Mouse (Mus musculus) ES-Bruce4 (cell line): ENCODE measurements around the gene Arl15. TPM values are rescaled to one million over a fixed set of nuclear protein-coding genes. Genes with fewer than 3 reads are reported as not detected.

Experiments used
- H3K27ac ChIP-seq: 2 replicates; pipeline ENCODE4 v1.5.1; 2012; ENCODE audit warnings: low read length, inconsistent platforms; ENCODE audit not compliant: insufficient read depth
- H3K27me3 ChIP-seq: 2 replicates; pipeline ENCODE4 v1.6.1; 2012; ENCODE audit warnings: mild to moderate bottlenecking, low read length, inconsistent platforms; ENCODE audit not compliant: control insufficient read depth, poor library complexity, insufficient read depth, severe bottlenecking
- H3K36me3 ChIP-seq: 2 replicates; pipeline ENCODE4 v1.6.1; 2012; ENCODE audit warnings: inconsistent platforms, mild to moderate bottlenecking, low read length, moderate library complexity; ENCODE audit not compliant: control insufficient read depth, poor library complexity, insufficient read depth, severe bottlenecking
- H3K4me1 ChIP-seq: one replicate; pipeline ENCODE4 v1.8.1; 2011; ENCODE audit warnings: low read length; ENCODE audit not compliant: control insufficient read depth, insufficient read depth
- H3K4me3 ChIP-seq: 2 replicates; pipeline ENCODE4 v1.5.1; 2011; ENCODE audit warnings: low read depth, mild to moderate bottlenecking, low read length
- H3K9ac ChIP-seq: 2 replicates; pipeline ENCODE4 v1.6.1; 2012; ENCODE audit warnings: low read depth, mild to moderate bottlenecking, inconsistent platforms; ENCODE audit not compliant: poor library complexity, severe bottlenecking
- H3K9me3 ChIP-seq: replicated peaks from 2 replicates; pipeline ENCODE4 v1.6.1; 2012; ENCODE audit warnings: mild to moderate bottlenecking, low read length, inconsistent platforms; ENCODE audit not compliant: control insufficient read depth, poor library complexity, insufficient read depth, severe bottlenecking
- CTCF ChIP-seq: IDR thresholded peaks from one replicate; pipeline ENCODE4 v1.8.1; 2011; ENCODE audit warnings: low read depth, low read length
- EP300 ChIP-seq: IDR thresholded peaks from 2 replicates; pipeline ENCODE4 v1.6.1; 2011; ENCODE audit warnings: low read depth, low read length; ENCODE audit not compliant: insufficient read depth
- POLR2A ChIP-seq: IDR thresholded peaks from one replicate; pipeline ENCODE4 v1.8.1; 2011; ENCODE audit warnings: low read length; ENCODE audit not compliant: insufficient read depth
- polyA plus RNA-seq: library from polyadenylated mRNA; stranded (reverse); fragments of >200 nt; gene quantifications from 2 replicates; pipeline ENCODE4 v1.2.4, GENCODE M21; 2011; ENCODE audit warnings: low read depth; ENCODE audit not compliant: missing spikeins, insufficient read depth, insufficient read length

The Arl15 gene
- polyA plus RNA-seq, 1 experiment, result 53.3 TPM

- H3K27ac ChIP-seq, result no peak overlapping the region
- no peaks in the 10 kb centered on the region for H3K27me3 ChIP-seq
- H3K9me3 ChIP-seq, result no peaks in the 10 kb centered on the region
- no peaks in the 10 kb centered on the region for H3K36me3 ChIP-seq
- no peaks in the 10 kb centered on the region for H3K4me1 ChIP-seq
- no peak overlapping the region for H3K4me3 ChIP-seq
- no peak for TF ChIP-seq POLR2A
- no peak for TF ChIP-seq EP300
- TF ChIP-seq CTCF, result no peak
- H3K9ac ChIP-seq, result no peak overlapping the region
Measured at GRCm38 (mm10) chr13:114107499-114107898, 313.2 kb downstream of the Arl15 start.

GRCm38 (mm10) chr13:114109441-114109840 lies 315.1 kb downstream of the Arl15 start:
- H3K27ac ChIP-seq, result no peak overlapping the region
- H3K36me3 ChIP-seq, result no peaks in the 10 kb centered on the region
- H3K4me3 ChIP-seq, result no peak overlapping the region
- H3K4me1 ChIP-seq, result no peaks in the 10 kb centered on the region
- no peaks in the 10 kb centered on the region for H3K27me3 ChIP-seq
- H3K9ac ChIP-seq, result no peak overlapping the region
- no peaks in the 10 kb centered on the region for H3K9me3 ChIP-seq
- TF ChIP-seq CTCF, result no peak
- no peak for TF ChIP-seq POLR2A
- no peak for TF ChIP-seq EP300

GRCm38 (mm10) chr13:114109845-114110244 lies 315.5 kb downstream of the Arl15 start:
- H3K4me1 ChIP-seq, result no peaks in the 10 kb centered on the region
- no peak overlapping the region for H3K4me3 ChIP-seq
- no peak overlapping the region for H3K9ac ChIP-seq
- TF ChIP-seq POLR2A (no peak), EP300 (no peak), CTCF (no peak)
- no peaks in the 10 kb centered on the region for H3K9me3 ChIP-seq
- H3K36me3 ChIP-seq, result no peaks in the 10 kb centered on the region
- H3K27me3 ChIP-seq, result no peaks in the 10 kb centered on the region
- no peak overlapping the region for H3K27ac ChIP-seq

GRCm38 (mm10) chr13:114113516-114113915 lies 319.2 kb downstream of the Arl15 start:
- TF ChIP-seq EP300 (no peak), POLR2A (no peak), CTCF (no peak)
- Histone ChIP-seq H3K9ac (no peak overlapping the region), H3K36me3 (no peaks in the 10 kb centered on the region; the same call in 1 of the 2 replicates), H3K9me3 (no peaks in the 10 kb centered on the region), H3K27me3 (no peaks in the 10 kb centered on the region), H3K4me1 (no peaks in the 10 kb centered on the region), H3K4me3 (no peak overlapping the region), H3K27ac (no peak overlapping the region)

GRCm38 (mm10) chr13:114114586-114114985 lies 320.3 kb downstream of the Arl15 start:
- Histone ChIP-seq H3K36me3 (no peaks in the 10 kb centered on the region; the same call in 1 of the 2 replicates), H3K4me1 (no peaks in the 10 kb centered on the region), H3K4me3 (no peak overlapping the region), H3K9me3 (no peaks in the 10 kb centered on the region), H3K9ac (no peak overlapping the region), H3K27ac (no peak overlapping the region), H3K27me3 (no peaks in the 10 kb centered on the region)
- TF ChIP-seq CTCF (no peak), EP300 (no peak), POLR2A (no peak)

GRCm38 (mm10) chr13:114115106-114115505 lies 320.8 kb downstream of the Arl15 start:
- no peak overlapping the region for H3K27ac ChIP-seq
- H3K27me3 ChIP-seq, result no peaks in the 10 kb centered on the region
- no peak overlapping the region for H3K4me3 ChIP-seq
- no peak overlapping the region for H3K9ac ChIP-seq
- TF ChIP-seq POLR2A, result no peak
- no peak for TF ChIP-seq CTCF
- no peak for TF ChIP-seq EP300
- no peaks in the 10 kb centered on the region for H3K4me1 ChIP-seq
- no peaks in the 10 kb centered on the region; the same call in 1 of the 2 replicates for H3K36me3 ChIP-seq
- H3K9me3 ChIP-seq, result no peaks in the 10 kb centered on the region
